Mouse (Mus musculus) cerebral cortex, adult 2 months (tissue): ENCODE results near the gene Mettl24.

Experiments used
- WGBS: fragments of 180-500 bp; shearing (Covaris S2); methylation state at CpG from one replicate; pipeline ENCODE4 v1.1.7; 2018; 5-methylcytosine and 5-hydroxymethylcytosine counted together

Mettl24 gene

GRCm38 (mm10) chr10:40806221-40806620 is 123.1 kb downstream of the Mettl24 start:
- WGBS, result 92% methylated on average over 4 of the region's 4 CpGs

- 68% methylated on average over 5 of the region's 5 CpGs for WGBS
Observed at GRCm38 (mm10) chr10:40809411-40809910, 126.4 kb downstream of the Mettl24 start.

- 56% methylated on average over 4 of the region's 4 CpGs for WGBS
Observed at GRCm38 (mm10) chr10:40813627-40814026, 130.5 kb downstream of the Mettl24 start.

- 65% methylated on average over 6 of the region's 6 CpGs for WGBS
Observed at GRCm38 (mm10) chr10:40816471-40816870, 133.4 kb downstream of the Mettl24 start.

- WGBS, result 36% methylated on average over 6 of the region's 6 CpGs
Observed at GRCm38 (mm10) chr10:40825952-40826351, 142.9 kb downstream of the Mettl24 start.

GRCm38 (mm10) chr10:40827706-40828105 is 144.6 kb downstream of the Mettl24 start:
- 63% methylated on average over 4 of the region's 4 CpGs for WGBS

- WGBS, result 42% methylated on average over 3 of the region's 3 CpGs
Observed at GRCm38 (mm10) chr10:40830312-40830711, 147.2 kb downstream of the Mettl24 start.

- WGBS, result 49% methylated on average over 3 of the region's 7 CpGs
Observed at GRCm38 (mm10) chr10:40831267-40831666, 148.2 kb downstream of the Mettl24 start.

- 64% methylated on average over 5 of the region's 5 CpGs for WGBS
Observed at GRCm38 (mm10) chr10:40840086-40840485, 157.0 kb downstream of the Mettl24 start.

GRCm38 (mm10) chr10:40843841-40844240 is 160.8 kb downstream of the Mettl24 start:
- whole genome bisulfite sequencing, result 33% methylated on average over 5 of the region's 5 CpGs

- WGBS, result 51% methylated on average over 10 of the region's 10 CpGs
Observed at GRCm38 (mm10) chr10:40844546-40844945, 161.5 kb downstream of the Mettl24 start.

- WGBS, result 71% methylated on average over 6 of the region's 6 CpGs
Observed at GRCm38 (mm10) chr10:40845626-40846025, 162.5 kb downstream of the Mettl24 start.

- WGBS, result 72% methylated on average over 10 of the region's 10 CpGs
Observed at GRCm38 (mm10) chr10:40847176-40847874, 164.2 kb downstream of the Mettl24 start.

GRCm38 (mm10) chr10:40850644-40851043 is 167.6 kb downstream of the Mettl24 start:
- WGBS, result 65% methylated on average over 2 of the region's 2 CpGs

GRCm38 (mm10) chr10:40855616-40856015 is 172.5 kb downstream of the Mettl24 start:
- WGBS, result 75% methylated on average over 2 of the region's 2 CpGs

GRCm38 (mm10) chr10:40856703-40857102 is 173.6 kb downstream of the Mettl24 start:
- 84% methylated on average over 7 of the region's 7 CpGs for WGBS

- 49% methylated on average over 8 of the region's 8 CpGs for WGBS
Observed at GRCm38 (mm10) chr10:40857599-40857998, 174.5 kb downstream of the Mettl24 start.
